Mouse (Mus musculus) hindbrain, postnatal 0 days (tissue): Measurements from ENCODE around the gene Iqcc. TPM values are rescaled to one million over a fixed set of nuclear protein-coding genes. Genes with fewer than 3 reads are reported as not detected.

Experiments
- ATAC-seq: fragments of 200-750 bp; cut with Nextera tagmentation; 2 replicates; pipeline ENCODE4 v1.8.0; 2017; ENCODE audit warnings: mild to moderate bottlenecking, moderate TSS enrichment, moderate library complexity
- DNase-seq: peaks from one replicate; pipeline ENCODE4 v3.0.0-alpha.2; 2015; ENCODE audit warnings: low spot score
- H3K27ac ChIP-seq: fragments of 300-500 bp; sonication (generic); 2 replicates; pipeline ENCODE4 v1.5.1; 2014; ENCODE audit warnings: mild to moderate bottlenecking
- H3K27me3 ChIP-seq: fragments of 300-500 bp; sonication (generic); 2 replicates; pipeline ENCODE4 v1.6.1; 2014; ENCODE audit warnings: low read length, mixed read lengths; ENCODE audit not compliant: insufficient read depth
- H3K36me3 ChIP-seq: fragments of 300-500 bp; sonication (generic); 2 replicates; pipeline ENCODE4 v1.6.1; 2014; ENCODE audit warnings: low read length, mixed read lengths; ENCODE audit not compliant: insufficient read depth
- H3K4me1 ChIP-seq: fragments of 300-500 bp; sonication (generic); 2 replicates; pipeline ENCODE4 v1.6.1; 2014; ENCODE audit warnings: antibody characterized with exemption, low read length, mixed read lengths; ENCODE audit not compliant: insufficient read depth
- H3K4me2 ChIP-seq: fragments of 300-500 bp; sonication (generic); 2 replicates; pipeline ENCODE4 v1.6.1; 2014; ENCODE audit warnings: low read depth, mild to moderate bottlenecking, low read length, moderate library complexity, mixed read lengths
- H3K4me3 ChIP-seq: fragments of 300-500 bp; sonication (generic); 2 replicates; pipeline ENCODE4 v1.5.1; 2014; ENCODE audit warnings: low read length
- H3K9ac ChIP-seq: fragments of 300-500 bp; sonication (generic); replicated peaks from 2 replicates; pipeline ENCODE4 v1.6.1; 2014; ENCODE audit warnings: mild to moderate bottlenecking, low read length, moderate library complexity, mixed read lengths
- H3K9me3 ChIP-seq: fragments of 300-500 bp; sonication (generic); 2 replicates; pipeline ENCODE4 v1.6.1; 2016; ENCODE audit warnings: low read length, mixed read lengths
- CTCF ChIP-seq: IDR thresholded peaks from 2 replicates; pipeline ENCODE4 v1.5.1; 2016; ENCODE audit warnings: antibody characterized with exemption, control low read depth, low read depth
- WGBS: fragments of 180-500 bp; shearing (Covaris S2); extraction: QIAGEN DNeasy Blood & Tissue Kit; methylation state at CpG from one replicate; pipeline ENCODE4 v1.1.7; 2014; 5-methylcytosine and 5-hydroxymethylcytosine counted together
- polyA plus RNA-seq: library from polyadenylated mRNA; unstranded; fragments of >200 nt; fragmentation: Nextera tagmentation; extraction: Ambion mirVana; gene quantifications from 2 replicates; pipeline ENCODE4 v1.2.1, GENCODE M21; 2015
- total RNA-seq: library from RNA; depleted of rRNA; stranded (reverse); fragments of >200 nt; gene quantifications from 2 replicates; pipeline ENCODE4 v1.2.3, GENCODE M21; 2014

Gene Iqcc
- total and polyA plus RNA-seq, 2 experiments from 2014 or later = 12.0 to 21.1 TPM

- ATAC-seq (peak; percentile 93), DNase-seq (peak; percentile 93)
- H3K4me2 ChIP-seq = peak within 1 kb of the TSS; percentile 88
- H3K9me3 ChIP-seq = no peaks in the 10 kb centered on the region
- peak within 1 kb of the TSS; percentile 81 for H3K4me3 ChIP-seq
- under 1% methylated on average over 68 of the region's 74 CpGs for WGBS
- peak within 1 kb of the TSS; percentile 77 for H3K27ac ChIP-seq
- H3K27me3 ChIP-seq = no peaks in the 10 kb centered on the region
- H3K9ac ChIP-seq = peak within 1 kb of the TSS; percentile 92
- peaks cover 16% of the 10 kb centered on the region for H3K36me3 ChIP-seq
- TF ChIP-seq CTCF = peak; percentile 39; the same call in 1 of the 2 replicates
- H3K4me1 ChIP-seq = peaks cover 16% of the 10 kb centered on the region
These were observed 18.4 kb downstream of the Iqcc start, which contains the start of the genes Eif3i and Tmem234 for GRCm38 (mm10) chr4:129600233-129601158. TSS of gene Eif3i (minus strand) at chr4:129600648. TSS of gene Tmem234 (plus strand) at chr4:129600668.

GRCm38 (mm10) chr4:129588865-129589264 is 30.0 kb downstream of the Iqcc start:
- Histone ChIP-seq H3K9ac (no peak overlapping the region), H3K27me3 (no peaks in the 10 kb centered on the region), H3K4me2 (no peak overlapping the region), H3K27ac (no peak overlapping the region), H3K4me1 (no peaks in the 10 kb centered on the region), H3K36me3 (peaks cover 29% of the 10 kb centered on the region), H3K4me3 (no peak overlapping the region), H3K9me3 (no peaks in the 10 kb centered on the region)
- no peak for TF ChIP-seq CTCF
- no peak for DNase-seq
- 89% methylated on average over 4 of the region's 4 CpGs for WGBS
- no peak for ATAC-seq

GRCm38 (mm10) chr4:129586943-129587342 is 32.0 kb downstream of the Iqcc start:
- WGBS = 7% methylated on average over 1 of the region's 1 CpGs
- Histone ChIP-seq H3K9ac (no peak overlapping the region), H3K27ac (no peak overlapping the region), H3K27me3 (no peaks in the 10 kb centered on the region), H3K9me3 (no peaks in the 10 kb centered on the region), H3K4me3 (no peak overlapping the region), H3K4me1 (no peaks in the 10 kb centered on the region), H3K36me3 (peaks cover 12% of the 10 kb centered on the region), H3K4me2 (no peak overlapping the region)
- TF ChIP-seq CTCF = no peak
- ATAC-seq (no peak), DNase-seq (no peak)

- no peak for DNase-seq
- Histone ChIP-seq H3K9me3 (no peaks in the 10 kb centered on the region), H3K4me1 (no peaks in the 10 kb centered on the region), H3K9ac (no peak overlapping the region), H3K4me3 (0 out of 2 replicates have a peak overlapping the region, but pooled peaks have one; percentile 36), H3K27ac (no peak overlapping the region), H3K4me2 (no peak overlapping the region), H3K36me3 (peaks cover under 1% of the 10 kb centered on the region; the same call in 1 of the 2 replicates), H3K27me3 (no peaks in the 10 kb centered on the region)
- TF ChIP-seq CTCF = no peak
- WGBS = 88% methylated on average over 9 of the region's 9 CpGs
- ATAC-seq = no peak
These were observed 33.1 kb downstream of the Iqcc start for GRCm38 (mm10) chr4:129585773-129586172.

- H3K36me3 ChIP-seq = no peaks in the 10 kb centered on the region
- ATAC-seq (peak; percentile 79), DNase-seq (peak; percentile 82)
- peak overlapping the region; percentile 60 for H3K4me2 ChIP-seq
- H3K27ac ChIP-seq = peak overlapping the region; percentile 54
- H3K27me3 ChIP-seq = no peaks in the 10 kb centered on the region
- peak overlapping the region; percentile 36 for H3K4me3 ChIP-seq
- H3K4me1 ChIP-seq = no peaks in the 10 kb centered on the region
- H3K9ac ChIP-seq = peak overlapping the region; percentile 35; the same call in 1 of the 2 replicates
- H3K9me3 ChIP-seq = no peaks in the 10 kb centered on the region
- TF ChIP-seq CTCF = peak; percentile 66
- WGBS = 2% methylated on average over 36 of the region's 36 CpGs
These were observed 33.9 kb downstream of the Iqcc start for GRCm38 (mm10) chr4:129584884-129585608.

GRCm38 (mm10) chr4:129584370-129584769 is 34.5 kb downstream of the Iqcc start:
- WGBS = 71% methylated on average over 1 of the region's 1 CpGs
- Histone ChIP-seq H3K27me3 (no peaks in the 10 kb centered on the region), H3K36me3 (no peaks in the 10 kb centered on the region), H3K9me3 (no peaks in the 10 kb centered on the region), H3K27ac (peak overlapping the region; percentile 54; the same call in 1 of the 2 replicates), H3K9ac (no peak overlapping the region), H3K4me2 (peak overlapping the region; percentile 60), H3K4me3 (peak overlapping the region; percentile 36; the same call in 1 of the 2 replicates), H3K4me1 (no peaks in the 10 kb centered on the region)
- TF ChIP-seq CTCF = no peak
- DNase-seq (no peak), ATAC-seq (no peak)
